Mouse (Mus musculus): Measurements from ENCODE around the gene Samd10. TPM values are rescaled to one million over a fixed set of nuclear protein-coding genes. Genes with fewer than 3 reads are reported as not detected.

The Samd10 gene
- polyA plus RNA-seq, 1 experiment from 2014 or later: 26.9 TPM

- H3K27me3 ChIP-seq (replicated peaks): no peaks in the 10 kb centered on the region
- peaks cover 18% of the 10 kb centered on the region for H3K4me1 ChIP-seq
- no peak overlapping the region for H3K9ac ChIP-seq
- no peak overlapping the region for H3K27ac ChIP-seq
- H3K9me3 ChIP-seq: no peaks in the 10 kb centered on the region
- no peak overlapping the region for H3K4me2 ChIP-seq
- ATAC-seq (ENCODE audit: insufficient read depth, low FRiP score, low read depth): no peak
- WGBS: 96% methylated on average over 5 of the region's 5 CpGs
- H3K4me3 ChIP-seq (replicated peaks): no peak overlapping the region
- H3K36me3 ChIP-seq: peaks cover 47% of the 10 kb centered on the region
Observed at GRCm38 (mm10) chr2:181590471-181590870, 8.5 kb downstream of the Samd10 start.

- H3K4me1 ChIP-seq: peaks cover 18% of the 10 kb centered on the region
- no peak for ATAC-seq (ENCODE audit: insufficient read depth, low FRiP score, low read depth)
- WGBS: 93% methylated on average over 9 of the region's 9 CpGs
- no peaks in the 10 kb centered on the region for H3K27me3 ChIP-seq (replicated peaks)
- H3K36me3 ChIP-seq: peaks cover 53% of the 10 kb centered on the region
- H3K9ac ChIP-seq: no peak overlapping the region
- H3K27ac ChIP-seq: no peak overlapping the region
- no peak overlapping the region for H3K4me3 ChIP-seq (replicated peaks)
- no peaks in the 10 kb centered on the region for H3K9me3 ChIP-seq
- no peak overlapping the region for H3K4me2 ChIP-seq
Observed at GRCm38 (mm10) chr2:181589732-181590105, 9.3 kb downstream of the Samd10 start.

DNA sequence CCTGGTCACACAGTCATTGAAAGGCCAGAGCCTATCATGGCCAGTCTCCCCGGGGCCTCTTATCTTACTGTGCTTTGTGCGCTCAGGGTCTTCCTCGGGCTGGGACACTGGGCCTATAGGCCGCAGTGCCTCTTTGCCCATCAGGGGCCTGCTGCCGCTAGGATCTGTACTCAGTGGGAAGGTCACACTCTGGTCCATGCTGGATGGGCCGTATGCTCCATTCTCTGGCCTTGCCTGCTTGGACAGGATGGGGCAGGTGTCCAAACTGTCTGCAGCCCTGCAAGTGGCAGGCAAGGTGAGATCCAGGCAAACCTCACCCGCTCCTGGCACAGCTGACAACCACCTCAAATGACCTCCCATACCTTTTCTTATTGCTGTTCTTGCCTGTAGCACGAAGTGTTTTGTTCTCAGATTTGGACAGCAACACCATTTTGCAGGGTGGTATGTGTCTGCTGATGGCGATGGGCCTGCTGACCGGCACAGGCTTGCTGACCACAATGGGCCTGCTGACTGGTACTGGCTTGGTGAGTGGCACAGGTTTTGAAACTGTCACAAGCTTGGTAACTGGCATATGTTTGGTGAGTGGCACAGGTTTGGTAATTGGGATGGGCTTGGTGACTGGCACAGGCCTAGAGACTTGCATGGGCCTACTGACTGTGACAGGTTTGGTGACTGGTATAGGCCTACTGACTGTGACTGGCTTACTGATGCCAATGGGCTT, 9.8 kb downstream of the Samd10 start:
- Histone ChIP-seq H3K4me1 (peaks cover 18% of the 10 kb centered on the region), H3K36me3 (peaks cover 58% of the 10 kb centered on the region), H3K9ac (no peak overlapping the region), H3K4me2 (no peak overlapping the region), H3K9me3 (no peaks in the 10 kb centered on the region), H3K4me3 (replicated peaks) (no peak overlapping the region), H3K27ac (no peak overlapping the region), H3K27me3 (replicated peaks) (no peaks in the 10 kb centered on the region)
- 87% methylated on average over 10 of the region's 10 CpGs for WGBS
- ATAC-seq (ENCODE audit: insufficient read depth, low FRiP score, low read depth): no peak

DNA sequence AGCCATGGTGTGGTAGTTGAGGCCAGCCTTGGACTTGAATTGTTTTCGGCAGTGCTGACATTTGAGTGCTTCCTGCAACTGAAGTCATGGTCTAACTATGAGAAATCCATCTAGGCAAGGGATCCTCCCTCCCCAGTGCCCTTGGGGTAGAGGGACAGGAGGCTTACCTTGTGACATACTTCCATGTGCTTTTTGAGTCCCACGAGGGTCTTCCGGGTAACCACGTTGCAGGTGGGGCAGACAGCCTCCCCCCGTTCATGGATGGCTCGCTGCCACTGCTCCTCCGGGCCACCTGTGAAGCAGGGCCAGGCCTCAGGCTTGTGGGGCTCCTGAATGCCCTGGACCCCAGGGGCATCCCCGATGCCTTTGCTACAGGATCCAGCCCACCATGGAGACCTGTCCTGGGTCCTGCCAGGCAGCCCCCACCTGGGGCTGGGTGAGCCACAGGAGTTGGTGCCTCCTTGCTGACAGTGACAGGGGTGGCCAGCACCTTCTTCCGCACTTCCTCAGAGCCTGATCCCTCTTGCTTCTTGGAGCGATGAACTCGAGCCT, 10.7 kb downstream of the Samd10 start:
- H3K4me3 ChIP-seq (replicated peaks): no peak overlapping the region
- 89% methylated on average over 11 of the region's 11 CpGs for WGBS
- no peak for ATAC-seq (ENCODE audit: insufficient read depth, low FRiP score, low read depth)
- no peaks in the 10 kb centered on the region for H3K9me3 ChIP-seq
- H3K4me1 ChIP-seq: peaks cover 14% of the 10 kb centered on the region
- H3K27ac ChIP-seq: no peak overlapping the region
- H3K27me3 ChIP-seq (replicated peaks): no peaks in the 10 kb centered on the region
- peaks cover 62% of the 10 kb centered on the region for H3K36me3 ChIP-seq
- no peak overlapping the region for H3K9ac ChIP-seq
- H3K4me2 ChIP-seq: no peak overlapping the region

DNA sequence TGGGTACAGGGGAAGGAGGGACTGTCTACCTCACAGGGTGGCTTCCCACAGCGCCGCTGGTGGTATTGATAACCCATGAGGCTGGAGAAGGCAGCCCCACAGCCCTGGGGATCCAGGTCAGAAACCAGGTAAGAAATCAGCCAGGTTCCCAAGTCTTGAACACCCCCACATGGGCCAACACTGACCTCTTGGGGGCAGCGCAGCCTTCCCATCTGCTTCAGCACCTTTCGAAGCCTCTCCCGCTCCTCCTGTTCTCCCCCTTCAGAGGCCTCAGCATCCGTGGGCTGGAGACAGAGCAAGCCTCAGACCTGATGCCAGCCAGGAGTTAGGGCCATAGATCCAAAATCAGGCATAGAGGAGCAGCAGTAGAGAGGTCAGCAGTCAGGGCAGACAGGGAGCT, 11.2 kb downstream of the Samd10 start:
- no peaks in the 10 kb centered on the region for H3K27me3 ChIP-seq (replicated peaks)
- no peak for ATAC-seq (ENCODE audit: insufficient read depth, low FRiP score, low read depth)
- no peak overlapping the region for H3K4me3 ChIP-seq (replicated peaks)
- peaks cover 62% of the 10 kb centered on the region for H3K36me3 ChIP-seq
- no peak overlapping the region for H3K27ac ChIP-seq
- WGBS: 79% methylated on average over 6 of the region's 6 CpGs
- H3K4me2 ChIP-seq: no peak overlapping the region
- no peak overlapping the region for H3K9ac ChIP-seq
- peaks cover 11% of the 10 kb centered on the region for H3K4me1 ChIP-seq
- no peaks in the 10 kb centered on the region for H3K9me3 ChIP-seq

- no peak overlapping the region for H3K4me3 ChIP-seq (replicated peaks)
- H3K4me2 ChIP-seq: no peak overlapping the region
- H3K9me3 ChIP-seq: no peaks in the 10 kb centered on the region
- WGBS: 92% methylated on average over 3 of the region's 3 CpGs
- peaks cover 5% of the 10 kb centered on the region for H3K4me1 ChIP-seq
- H3K27me3 ChIP-seq (replicated peaks): no peaks in the 10 kb centered on the region
- ATAC-seq (ENCODE audit: insufficient read depth, low FRiP score, low read depth): no peak
- peaks cover 62% of the 10 kb centered on the region for H3K36me3 ChIP-seq
- H3K9ac ChIP-seq: no peak overlapping the region
- no peak overlapping the region for H3K27ac ChIP-seq
Observed at GRCm38 (mm10) chr2:181586124-181586523, 12.9 kb downstream of the Samd10 start.

DNA sequence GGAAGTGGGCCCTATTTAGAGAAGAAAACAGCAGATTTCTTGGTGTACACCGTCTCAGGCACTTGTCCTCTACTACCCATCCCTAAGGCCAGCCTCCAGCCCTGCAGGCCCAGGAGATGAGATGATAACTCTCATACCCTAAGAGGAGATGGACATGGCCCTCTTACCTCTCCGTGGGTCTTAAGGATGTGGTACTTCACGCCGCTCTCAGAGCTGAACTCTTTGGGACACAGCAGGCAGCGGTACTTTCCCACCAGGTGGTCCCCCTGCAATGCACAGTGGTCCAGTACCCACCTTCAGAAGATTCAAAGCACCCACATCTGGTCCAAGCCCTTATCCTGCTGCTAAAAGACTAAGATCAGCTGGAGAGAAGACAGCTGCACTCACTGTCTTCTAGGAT, 13.5 kb downstream of the Samd10 start:
- no peak overlapping the region for H3K27ac ChIP-seq
- peaks cover 61% of the 10 kb centered on the region for H3K36me3 ChIP-seq
- no peaks in the 10 kb centered on the region for H3K9me3 ChIP-seq
- no peak overlapping the region for H3K4me2 ChIP-seq
- ATAC-seq (ENCODE audit: insufficient read depth, low FRiP score, low read depth): no peak
- peaks cover 4% of the 10 kb centered on the region; the same call in 1 of the 2 replicates for H3K4me1 ChIP-seq
- no peak overlapping the region for H3K9ac ChIP-seq
- H3K27me3 ChIP-seq (replicated peaks): no peaks in the 10 kb centered on the region
- no peak overlapping the region for H3K4me3 ChIP-seq (replicated peaks)
- WGBS: 92% methylated on average over 5 of the region's 5 CpGs

DNA sequence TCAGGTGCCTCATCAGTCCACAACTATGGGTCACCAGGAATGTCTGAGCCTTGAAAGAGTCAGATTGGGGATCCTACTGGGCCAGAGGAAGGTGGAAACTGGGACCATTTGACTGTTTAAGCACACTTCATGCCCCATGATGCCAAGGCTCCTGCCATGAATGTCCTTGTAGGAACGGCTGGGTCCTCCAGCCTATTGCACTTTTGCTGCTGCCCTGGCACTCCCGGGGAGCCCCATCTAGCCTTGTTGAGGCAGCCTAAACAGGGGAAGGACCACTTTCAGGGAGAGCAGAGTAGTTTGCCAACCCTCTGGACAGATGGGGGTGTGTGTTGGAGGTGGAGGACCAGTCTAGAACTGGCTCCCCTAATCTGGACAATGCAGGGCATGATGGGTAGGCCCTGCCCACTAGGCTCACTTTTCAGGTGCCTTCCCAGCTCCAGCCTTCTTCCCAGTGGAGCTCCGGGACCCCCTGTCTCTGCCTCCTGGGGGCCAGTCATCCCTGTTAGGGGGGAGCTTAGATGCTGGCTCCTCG, 14.5 kb downstream of the Samd10 start, which contains the start of gene Uckl1:
Gene Uckl1 (minus strand): TSS at position 482 of the 532 bp plus-strand sequence.
- ATAC-seq (ENCODE audit: insufficient read depth, low FRiP score, low read depth): no peak
- H3K27ac ChIP-seq: no peak within 1 kb of the TSS

DNA sequence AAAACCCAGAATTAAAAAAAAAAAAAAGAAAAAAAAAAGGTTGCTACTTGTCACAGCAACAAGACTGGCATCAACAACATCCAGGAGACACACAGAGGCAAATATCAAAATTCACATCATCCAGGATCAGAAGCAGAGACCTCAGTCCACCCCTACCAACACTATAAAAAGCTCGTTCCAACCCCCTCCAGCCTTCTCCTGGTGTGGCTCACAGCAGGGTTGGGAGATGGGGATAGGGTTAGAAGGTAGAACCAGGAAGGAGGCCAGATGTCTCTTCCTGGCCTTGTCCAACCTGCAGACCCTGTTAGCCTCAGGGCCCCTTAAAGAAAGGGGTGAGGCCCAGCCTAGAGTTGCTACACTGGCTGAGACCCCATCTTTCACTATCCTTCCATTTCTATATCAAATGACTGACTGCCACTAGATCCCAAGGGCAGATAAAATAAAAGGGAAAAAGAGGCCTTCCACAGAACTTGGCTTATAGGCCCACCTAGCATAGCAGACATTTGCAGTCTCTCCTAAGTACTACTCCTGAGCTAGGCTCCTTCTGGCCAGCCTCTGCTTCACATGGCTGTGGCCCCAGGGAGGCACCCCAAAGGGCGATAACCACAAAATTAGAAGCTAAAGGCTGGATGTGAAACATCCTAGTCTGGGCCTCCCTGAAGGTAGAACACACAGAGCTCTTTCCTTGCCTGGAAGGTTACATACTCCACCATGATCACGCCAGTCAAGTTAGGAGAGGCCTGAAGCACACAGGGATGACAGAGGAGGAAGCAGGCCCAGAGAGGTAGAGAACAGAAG, 15.4 kb downstream of the Samd10 start:
- no peak overlapping the region for H3K9ac ChIP-seq

More for the DNA sequence above, 14.5 kb downstream of the Samd10 start, which contains the start of gene Uckl1:
- H3K4me3 ChIP-seq (replicated peaks): no peak within 1 kb of the TSS
- 93% methylated on average over 4 of the region's 4 CpGs for WGBS
- H3K9me3 ChIP-seq: no peaks in the 10 kb centered on the region
- H3K4me1 ChIP-seq: peaks cover 14% of the 10 kb centered on the region
- no peaks in the 10 kb centered on the region for H3K27me3 ChIP-seq (replicated peaks)
- H3K9ac ChIP-seq: no peak within 1 kb of the TSS
- no peak within 1 kb of the TSS for H3K4me2 ChIP-seq
- H3K36me3 ChIP-seq: peaks cover 51% of the 10 kb centered on the region

DNA sequence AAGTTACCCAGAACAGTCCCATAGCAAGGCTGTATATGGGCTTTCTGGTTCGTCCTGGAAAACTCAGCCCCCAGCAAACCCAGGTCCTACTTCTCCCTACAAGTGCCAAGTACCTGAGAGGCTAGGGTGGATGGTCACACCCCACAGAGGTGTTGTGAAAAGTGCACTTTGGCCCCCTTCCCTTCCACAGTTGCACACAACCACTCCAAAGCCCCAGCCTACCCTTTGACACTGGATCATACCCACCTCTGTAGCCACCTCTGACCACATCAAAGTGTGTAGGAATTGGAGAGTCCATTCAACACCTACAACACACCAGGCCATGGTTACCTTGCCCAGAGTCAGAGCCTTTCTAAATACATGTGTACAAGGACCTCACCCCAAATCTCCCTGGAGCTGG, 16.1 kb downstream of the Samd10 start:
- Histone ChIP-seq H3K4me2 (no peak overlapping the region), H3K36me3 (peaks cover 37% of the 10 kb centered on the region), H3K27ac (0 out of 2 replicates have a peak overlapping the region, but pooled peaks have one; percentile 95), H3K27me3 (replicated peaks) (no peaks in the 10 kb centered on the region), H3K9me3 (no peaks in the 10 kb centered on the region), H3K4me3 (replicated peaks) (no peak overlapping the region), H3K4me1 (peaks cover 29% of the 10 kb centered on the region), H3K9ac (no peak overlapping the region)
- WGBS: 74% methylated on average over 1 of the region's 1 CpGs
- no peak for ATAC-seq (ENCODE audit: insufficient read depth, low FRiP score, low read depth)

More for the DNA sequence above, 15.4 kb downstream of the Samd10 start:
- 95% methylated on average over 3 of the region's 3 CpGs for WGBS
- no peak overlapping the region for H3K4me2 ChIP-seq
- ATAC-seq (ENCODE audit: insufficient read depth, low FRiP score, low read depth): no peak
- peaks cover 44% of the 10 kb centered on the region for H3K36me3 ChIP-seq
- peaks cover 22% of the 10 kb centered on the region for H3K4me1 ChIP-seq
- no peak overlapping the region for H3K4me3 ChIP-seq (replicated peaks)
- H3K27me3 ChIP-seq (replicated peaks): no peaks in the 10 kb centered on the region
- no peaks in the 10 kb centered on the region for H3K9me3 ChIP-seq
- no peak overlapping the region for H3K27ac ChIP-seq

DNA sequence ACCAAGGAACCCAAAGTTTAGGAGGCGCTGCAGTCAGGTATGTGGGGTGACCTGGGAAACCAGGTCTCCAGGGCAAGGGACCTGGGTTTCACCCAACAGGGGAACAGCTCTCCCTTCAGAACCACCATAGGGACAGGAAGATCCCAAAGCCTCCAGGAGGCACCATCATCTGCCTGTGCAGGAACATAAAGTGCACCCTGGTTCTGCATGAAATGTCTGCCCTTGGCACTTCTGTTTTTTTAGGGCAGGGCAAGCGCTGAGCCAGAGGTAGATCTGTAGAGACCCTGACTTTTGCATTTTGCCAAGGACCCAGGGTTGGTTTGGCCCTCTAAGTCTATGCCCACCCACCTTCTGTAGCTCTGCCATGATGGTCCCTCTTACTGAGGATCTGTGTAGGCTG, 16.7 kb downstream of the Samd10 start:
- no peaks in the 10 kb centered on the region for H3K9me3 ChIP-seq
- H3K9ac ChIP-seq: no peak overlapping the region
- H3K4me3 ChIP-seq (replicated peaks): peak overlapping the region; percentile 72; the same call in 1 of the 2 replicates
- peak overlapping the region; percentile 95; the same call in 1 of the 2 replicates for H3K27ac ChIP-seq
- WGBS: 82% methylated on average over 2 of the region's 2 CpGs
- no peak for ATAC-seq (ENCODE audit: insufficient read depth, low FRiP score, low read depth)
- H3K36me3 ChIP-seq: peaks cover 32% of the 10 kb centered on the region
- H3K4me1 ChIP-seq: peaks cover 31% of the 10 kb centered on the region
- no peaks in the 10 kb centered on the region for H3K27me3 ChIP-seq (replicated peaks)
- peak overlapping the region; percentile 91; the same call in 1 of the 2 replicates for H3K4me2 ChIP-seq

Measured in stomach, embryonic 15.5 days (tissue).